Mouse (Mus musculus) brain, embryonic 14.5 days (tissue): Measurements from ENCODE around the gene Mfsd14a.

Experiments used
- CTCF ChIP-seq: fragments of 200-500 bp; IDR thresholded peaks from 2 replicates; pipeline ENCODE4 v1.5.1; 2012; ENCODE audit warnings: inconsistent platforms, mild to moderate bottlenecking, moderate library complexity, borderline replicate concordance; ENCODE audit not compliant: insufficient read depth, insufficient read length; ENCODE audit errors: extremely low read depth
- POLR2A ChIP-seq: fragments of 200-500 bp; IDR thresholded peaks from 2 replicates; pipeline ENCODE4 v1.6.1; 2012; ENCODE audit warnings: mild to moderate bottlenecking, inconsistent platforms, borderline replicate concordance; ENCODE audit not compliant: poor library complexity, insufficient read depth, insufficient read length, severe bottlenecking; ENCODE audit errors: extremely low read depth

GRCm38 (mm10) chr3:116648805-116649204 is 13.7 kb downstream of the Mfsd14a start:
- TF ChIP-seq CTCF: no peak
- TF ChIP-seq POLR2A: no peak
